Mouse (Mus musculus) CH12.LX (cell line): ENCODE data around the gene Gpr152. TPM values are rescaled to one million over a fixed set of nuclear protein-coding genes. Genes with fewer than 3 reads are reported as not detected.

Source experiments
- DNase-seq: peaks from one replicate; pipeline ENCODE4 v3.0.0-alpha.2; 2013; ENCODE audit errors: extremely low read depth
- H3K27ac ChIP-seq: 2 replicates; pipeline ENCODE4 v1.5.1; 2012; ENCODE audit warnings: low read depth, mild to moderate bottlenecking, control low read depth, moderate library complexity; ENCODE audit not compliant: insufficient read depth
- H3K27me3 ChIP-seq: replicated peaks from 2 replicates; pipeline ENCODE3; 2012; ENCODE audit warnings: inconsistent platforms
- H3K36me3 ChIP-seq, 2 experiments: replicated peaks in 1 of 2; 2 replicates each; pipeline versions ENCODE3 to v1.6.1; 2012; ENCODE audit warnings: inconsistent platforms in 1 of 2, low read length in 1 of 2, mild to moderate bottlenecking in 1 of 2, mixed read lengths in 1 of 2, moderate library complexity in 1 of 2; ENCODE audit not compliant: control insufficient read depth in 1 of 2, insufficient read depth in 1 of 2
- H3K4me1 ChIP-seq, 2 experiments: 2 replicates each; pipeline ENCODE4 v1.6.1; 2012; ENCODE audit warnings: inconsistent platforms in 1 of 2, moderate library complexity in 1 of 2; ENCODE audit not compliant: insufficient read depth in 2 of 2, control insufficient read depth in 1 of 2
- H3K4me2 ChIP-seq: 2 replicates; pipeline ENCODE4 v1.6.1; 2012; ENCODE audit warnings: low read depth, mild to moderate bottlenecking, control low read depth; ENCODE audit not compliant: poor library complexity, insufficient read depth, severe bottlenecking
- H3K4me3 ChIP-seq, 3 experiments: fragments of 150-350 bp in 1 of 3; sonication (generic) in 1 of 3; replicated peaks in 1 of 3; 2 replicates each; pipeline versions ENCODE3 to v1.5.1; 2011 to 2012; ENCODE audit warnings: low read depth in 2 of 3, low read length in 2 of 3, mild to moderate bottlenecking in 2 of 3, moderate library complexity in 2 of 3, control low read depth in 1 of 3, improper control_type of control experiment in 1 of 3, inconsistent platforms in 1 of 3, mixed read lengths in 1 of 3; ENCODE audit not compliant: poor library complexity in 1 of 3
- H3K79me2 ChIP-seq: replicated peaks from 2 replicates; pipeline ENCODE4 v1.6.1; 2012; ENCODE audit warnings: mild to moderate bottlenecking, moderate library complexity; ENCODE audit not compliant: control insufficient read depth, poor library complexity, insufficient read depth, severe bottlenecking; ENCODE audit errors: extremely low read depth
- H3K9ac ChIP-seq: 2 replicates; pipeline ENCODE4 v1.6.1; 2012; ENCODE audit warnings: low read depth, mild to moderate bottlenecking, control low read depth, moderate library complexity; ENCODE audit not compliant: insufficient read depth
- H3K9me3 ChIP-seq: replicated peaks from 2 replicates; pipeline ENCODE3; 2012; ENCODE audit warnings: low read length, inconsistent platforms, mixed read lengths
- CHD1 ChIP-seq: IDR thresholded peaks from 2 replicates; pipeline ENCODE4 v1.6.1; 2012; ENCODE audit warnings: low read depth, low read length, improper control_type of control experiment, inconsistent platforms
- CHD2 ChIP-seq: IDR thresholded peaks from 2 replicates; pipeline ENCODE4 v1.6.1; 2011; ENCODE audit warnings: low read length, improper control_type of control experiment
- CTCF ChIP-seq, 2 experiments: IDR thresholded peaks in 1 of 2; conservative IDR thresholded peaks in 1 of 2; 2 replicates each; pipeline ENCODE4 v1.5.1; 2011 to 2012; ENCODE audit warnings: low read depth in 2 of 2, low read length in 2 of 2, improper control_type of control experiment in 1 of 2, inconsistent platforms in 1 of 2, mild to moderate bottlenecking in 1 of 2, moderate library complexity in 1 of 2
- E2F4 ChIP-seq: IDR thresholded peaks from 2 replicates; pipeline ENCODE4 v1.6.1; 2011; ENCODE audit warnings: low read depth, low read length, improper control_type of control experiment; ENCODE audit not compliant: insufficient replicate concordance
- EP300 ChIP-seq: IDR thresholded peaks from 2 replicates; pipeline ENCODE4 v1.6.1; 2011; ENCODE audit warnings: low read length, improper control_type of control experiment
- ETS1 ChIP-seq: conservative IDR thresholded peaks from 2 replicates; pipeline ENCODE4 v1.6.1; 2012; ENCODE audit warnings: low read depth, mild to moderate bottlenecking, inconsistent platforms, low read length, improper control_type of control experiment, moderate library complexity
- GABPA ChIP-seq: IDR thresholded peaks from 2 replicates; pipeline ENCODE4 v1.6.1; 2012; ENCODE audit warnings: low read depth, low read length, improper control_type of control experiment, inconsistent platforms; ENCODE audit not compliant: insufficient replicate concordance
- HCFC1 ChIP-seq: IDR thresholded peaks from 2 replicates; pipeline ENCODE4 v1.6.1; 2012; ENCODE audit warnings: low read depth, mild to moderate bottlenecking, inconsistent platforms, low read length, improper control_type of control experiment
- IRF4 ChIP-seq: IDR thresholded peaks from 2 replicates; pipeline ENCODE4 v1.6.1; 2014; ENCODE audit warnings: low read depth, mild to moderate bottlenecking, inconsistent platforms, low read length, improper control_type of control experiment
- JUN ChIP-seq: IDR thresholded peaks from 2 replicates; pipeline ENCODE4 v1.6.1; 2011; ENCODE audit warnings: low read depth, mild to moderate bottlenecking, low read length, improper control_type of control experiment, moderate library complexity; ENCODE audit not compliant: insufficient read depth
- JUND ChIP-seq: conservative IDR thresholded peaks from 2 replicates; pipeline ENCODE4 v1.6.1; 2011; ENCODE audit warnings: low read depth, low read length, improper control_type of control experiment
- KAT2A ChIP-seq: IDR thresholded peaks from 2 replicates; pipeline ENCODE4 v1.6.1; 2012; ENCODE audit warnings: low read length, improper control_type of control experiment, inconsistent platforms; ENCODE audit not compliant: insufficient replicate concordance
- MAFK ChIP-seq: IDR thresholded peaks from 2 replicates; pipeline ENCODE4 v1.6.1; 2011; ENCODE audit warnings: low read length, improper control_type of control experiment; ENCODE audit not compliant: insufficient replicate concordance
- MAX ChIP-seq: IDR thresholded peaks from 2 replicates; pipeline ENCODE4 v1.6.1; 2011; ENCODE audit warnings: low read length, improper control_type of control experiment
- MEF2A ChIP-seq: IDR thresholded peaks from 2 replicates; pipeline ENCODE4 v1.6.1; 2014; ENCODE audit warnings: low read depth, mild to moderate bottlenecking, inconsistent platforms, low read length, improper control_type of control experiment, borderline replicate concordance
- MXI1 ChIP-seq: IDR thresholded peaks from 2 replicates; pipeline ENCODE4 v1.6.1; 2011; ENCODE audit warnings: mild to moderate bottlenecking, low read depth, low read length, improper control_type of control experiment
- NELFE ChIP-seq: IDR thresholded peaks from 2 replicates; pipeline ENCODE4 v1.6.1; 2011; ENCODE audit warnings: low read depth, low read length, improper control_type of control experiment
- NRF1 ChIP-seq: IDR thresholded peaks from 2 replicates; pipeline ENCODE4 v1.6.1; 2014; ENCODE audit warnings: low read depth, mild to moderate bottlenecking, inconsistent platforms, low read length, improper control_type of control experiment, moderate library complexity
- PAX5 ChIP-seq: IDR thresholded peaks from 2 replicates; pipeline ENCODE4 v1.6.1; 2012; ENCODE audit warnings: low read length, inconsistent platforms, mixed read lengths
- POLR2A ChIP-seq: IDR thresholded peaks from 2 replicates; pipeline ENCODE4 v1.6.1; 2011; ENCODE audit warnings: low read depth, mild to moderate bottlenecking, improper control_type of control experiment, low read length
- POLR2AphosphoS2 ChIP-seq: IDR thresholded peaks from 2 replicates; pipeline ENCODE4 v1.6.1; 2011; ENCODE audit warnings: low read depth, low read length, improper control_type of control experiment
- RAD21 ChIP-seq: IDR thresholded peaks from 2 replicates; pipeline ENCODE4 v1.6.1; 2011; ENCODE audit warnings: low read depth, mild to moderate bottlenecking, low read length, improper control_type of control experiment, moderate library complexity
- RCOR1 ChIP-seq: conservative IDR thresholded peaks from 2 replicates; pipeline ENCODE4 v1.6.1; 2012; ENCODE audit warnings: low read depth, mild to moderate bottlenecking, inconsistent platforms, low read length, improper control_type of control experiment
- SIN3A ChIP-seq: IDR thresholded peaks from 2 replicates; pipeline ENCODE4 v1.6.1; 2012; ENCODE audit warnings: low read length, improper control_type of control experiment, inconsistent platforms
- SMC3 ChIP-seq: IDR thresholded peaks from 2 replicates; pipeline ENCODE4 v1.6.1; 2011; ENCODE audit warnings: low read depth, low read length, improper control_type of control experiment
- TCF12 ChIP-seq: IDR thresholded peaks from 2 replicates; pipeline ENCODE4 v1.6.1; 2014; ENCODE audit warnings: low read depth, mild to moderate bottlenecking, inconsistent platforms, low read length, improper control_type of control experiment
- UBTF ChIP-seq: IDR thresholded peaks from 2 replicates; pipeline ENCODE4 v1.6.1; 2012; ENCODE audit warnings: low read depth, mild to moderate bottlenecking, inconsistent platforms, low read length, improper control_type of control experiment, moderate library complexity
- USF1 ChIP-seq: IDR thresholded peaks from 2 replicates; pipeline ENCODE4 v1.6.1; 2014; ENCODE audit warnings: low read depth, mild to moderate bottlenecking, inconsistent platforms, low read length, improper control_type of control experiment
- ZC3H11A ChIP-seq: IDR thresholded peaks from 2 replicates; pipeline ENCODE4 v1.6.1; 2012; ENCODE audit warnings: low read depth, mild to moderate bottlenecking, inconsistent platforms, low read length, improper control_type of control experiment
- ZKSCAN1 ChIP-seq: IDR thresholded peaks from 2 replicates; pipeline ENCODE4 v1.6.1; 2012; ENCODE audit warnings: low read depth, inconsistent platforms, low read length, improper control_type of control experiment, borderline replicate concordance
- ZMIZ1 ChIP-seq: IDR thresholded peaks from 2 replicates; pipeline ENCODE4 v1.6.1; 2012; ENCODE audit warnings: low read depth, mild to moderate bottlenecking, inconsistent platforms, low read length, improper control_type of control experiment
- ZNF384 ChIP-seq: IDR thresholded peaks from 2 replicates; pipeline ENCODE4 v1.6.1; 2012; ENCODE audit warnings: low read depth, low read length, improper control_type of control experiment, inconsistent platforms
- dilution Hi-C: fragments of 300-500 bp; cut with MboI; formaldehyde crosslinking; loops from 2 replicates; pipeline ENCODE4 v1.14.3; 2020; ENCODE audit warnings: low sequenced_read_pairs; ENCODE audit not compliant: extremely low pct_unique_long_range_greater_than_20kb, extremely low pct_ligation_motif_present
- in situ Hi-C: fragments of 300-500 bp; cut with MboI; formaldehyde crosslinking; loops from 3 replicates; pipeline ENCODE4 v1.14.3; 2019; ENCODE audit warnings: low sequenced_read_pairs, low pct_ligation_motif_present, low pct_unique_long_range_greater_than_20kb, mixed read lengths
- polyA plus RNA-seq: library from polyadenylated mRNA; unstranded; fragments of >175 nt; gene quantifications from 2 replicates; pipeline ENCODE4 v1.2.1, GENCODE M21; 2012; ENCODE audit warnings: low read depth; ENCODE audit not compliant: insufficient read length
- total RNA-seq, 2 experiments: library from RNA; depleted of rRNA; stranded (reverse); fragments of 300-350 nt in 1 of 2; fragments of >200 nt in 1 of 2; gene quantifications; 2 replicates each; pipeline ENCODE4 v1.2.3; 2012 to 2014

Gpr152 gene
- total and polyA plus RNA-seq, 3 experiments = 0.05 to 0.71 (median 0.17) TPM

GRCm38 (mm10) chr19:4190831-4191334, 51.3 kb downstream of the Gpr152 start, which contains the start of gene Tbc1d10c (continued):
- TF ChIP-seq RCOR1 (no peak), MXI1 (peak; percentile 99), PAX5 (no peak), USF1 (no peak), NELFE (no peak), MEF2A (peak; percentile 69), ZKSCAN1 (no peak), ZNF384 (no peak; the same call in 1 of the 2 replicates), POLR2AphosphoS2 (no peak), ETS1 (peak; percentile 47; the same call in 1 of the 2 replicates), IRF4 (peak; percentile 93), KAT2A (no peak), JUN (no peak), CTCF (conservative IDR thresholded peaks at IDR 0.05 in 1 of 2, IDR thresholded peaks at IDR 0.05 in 1 of 2; ENCODE audit: low read depth in 2 of 2, low read length in 2 of 2) (no peak), HCFC1 (peak; percentile 30; the same call in 1 of the 2 replicates), ZC3H11A (no peak), ZMIZ1 (no peak), TCF12 (peak; percentile 69; the same call in 1 of the 2 replicates), EP300 (peak; percentile 80), CHD1 (no peak), NRF1 (no peak; the same call in 1 of the 2 replicates)
- TF ChIP-seq, all 38 proteins: peak for 15

- peak within 1 kb of the TSS; percentile 86 to 89 (median 87) for H3K4me3 ChIP-seq
- peaks cover 46 to 63% of the 10 kb centered on the region in 2 experiments for H3K36me3 ChIP-seq
- dilution Hi-C loops = no loop called here
- TF ChIP-seq UBTF = no peak; the same call in 1 of the 2 replicates
- TF ChIP-seq USF1 = no peak
- peak; percentile 46 for TF ChIP-seq POLR2AphosphoS2
- no peak for TF ChIP-seq JUN
- TF ChIP-seq PAX5 = no peak
- TF ChIP-seq MAX = peak; percentile 32
- TF ChIP-seq GABPA = no peak
- peak; percentile 73 for TF ChIP-seq ZNF384
- TF ChIP-seq HCFC1 = peak; percentile 13; the same call in 1 of the 2 replicates
- TF ChIP-seq CHD2 = no peak
- no peak for TF ChIP-seq JUND
- TF ChIP-seq ZKSCAN1 = no peak
- TF ChIP-seq ETS1 = no peak
- TF ChIP-seq MAFK = no peak
- TF ChIP-seq POLR2A = peak; percentile 87
- peak; percentile 82 for TF ChIP-seq NELFE
- TF ChIP-seq E2F4 = no peak
- peak in 1 of 2 experiments; percentile 73; a peak in 2 of 4 replicates for TF ChIP-seq CTCF (conservative IDR thresholded peaks at IDR 0.05 in 1 of 2, IDR thresholded peaks at IDR 0.05 in 1 of 2; ENCODE audit: low read depth in 2 of 2, low read length in 2 of 2)
- 0 out of 2 replicates have a peak, but pooled peaks have one; percentile 18 for TF ChIP-seq KAT2A
- TF ChIP-seq CHD1 = no peak
- TF ChIP-seq IRF4 = 0 out of 2 replicates have a peak, but pooled peaks have one; percentile 7
- TF ChIP-seq MEF2A = peak; percentile 47
- TF ChIP-seq RAD21 = peak; percentile 22
- peak; percentile 72; the same call in 1 of the 2 replicates for TF ChIP-seq SIN3A
- peak; percentile 52; the same call in 1 of the 2 replicates for TF ChIP-seq EP300
- peak; percentile 21; the same call in 1 of the 2 replicates for TF ChIP-seq SMC3
Measured at GRCm38 (mm10) chr19:4191528-4192250, 52.1 kb downstream of the Gpr152 start, which contains the start of gene Ppp1ca. TSS of gene Ppp1ca (plus strand) at chr19:4192065.

More at GRCm38 (mm10) chr19:4191528-4192250, 52.1 kb downstream of the Gpr152 start, which contains the start of gene Ppp1ca:
- H3K4me2 ChIP-seq = peak within 1 kb of the TSS; percentile 70
- peaks cover 46% of the 10 kb centered on the region for H3K79me2 ChIP-seq
- no peaks in the 10 kb centered on the region for H3K27me3 ChIP-seq
- DNase-seq = peak; percentile 94
- H3K4me1 ChIP-seq = peaks cover 21 to 65% of the 10 kb centered on the region in 2 experiments
- in situ Hi-C loops = no loop called here
- H3K9me3 ChIP-seq = no peaks in the 10 kb centered on the region
- peak within 1 kb of the TSS; percentile 74 for H3K9ac ChIP-seq
- H3K27ac ChIP-seq = peak within 1 kb of the TSS; percentile 82
